Mouse (Mus musculus) left cerebral cortex, adult 2 months (tissue): Measurements from ENCODE around the gene Ubtd1. TPM values are rescaled to one million over a fixed set of nuclear protein-coding genes. Genes with fewer than 3 reads are reported as not detected.

Experiments used
- DNase-seq, 2 experiments: peaks; one replicate each; pipeline ENCODE4 v3.0.0; 2021 to 2022; ENCODE audit warnings: low spot score in 2 of 2, mixed read lengths in 1 of 2; ENCODE audit errors: extremely low spot score in 1 of 2
- H3K27ac ChIP-seq: fragments of 200-600 bp; 2 replicates; pipeline ENCODE4 v1.8.1; 2022
- H3K4me3 ChIP-seq: fragments of 200-600 bp; 2 replicates; pipeline ENCODE4 v1.8.1; 2022
- CTCF ChIP-seq: fragments of 200-600 bp; IDR thresholded peaks from 2 replicates; pipeline ENCODE4 v1.8.1; 2022; ENCODE audit warnings: antibody characterized with exemption, mild to moderate bottlenecking, moderate library complexity
- intact Hi-C: fragments of 180-260 bp; cut with DNase I; formaldehyde crosslinking; loops from one replicate; pipeline ENCODE4 v1.15.1; 2025
- total RNA-seq, 2 experiments: library from RNA; stranded (reverse); gene quantifications; 2 replicates each; pipeline ENCODE4 v1.2.3; 2021

Gene Ubtd1
- total RNA-seq, 2 experiments from 2014 or later, result 10.9 to 12.1 TPM

- intact Hi-C loops, result no loop called here
- Histone ChIP-seq H3K27ac (no peak overlapping the region), H3K4me3 (no peak overlapping the region)
- DNase-seq, result no peak
- no peak for TF ChIP-seq CTCF
These were observed 72.7 kb downstream of the Ubtd1 start for GRCm38 (mm10) chr19:42054255-42054654.

GRCm38 (mm10) chr19:42055881-42056280 is 74.3 kb downstream of the Ubtd1 start:
- no peak for DNase-seq
- H3K27ac ChIP-seq, result no peak overlapping the region
- intact Hi-C loops, result no loop called here
- TF ChIP-seq CTCF, result no peak
- H3K4me3 ChIP-seq, result no peak overlapping the region

- no peak for DNase-seq
- no peak overlapping the region for H3K4me3 ChIP-seq
- intact Hi-C loops, result no loop called here
- no peak overlapping the region for H3K27ac ChIP-seq
- no peak for TF ChIP-seq CTCF
These were observed 75.3 kb downstream of the Ubtd1 start for GRCm38 (mm10) chr19:42056719-42057409.

GRCm38 (mm10) chr19:42058426-42058825 is 76.9 kb downstream of the Ubtd1 start:
- H3K27ac ChIP-seq, result no peak overlapping the region
- DNase-seq, result no peak
- no peak for TF ChIP-seq CTCF
- no peak overlapping the region for H3K4me3 ChIP-seq
- intact Hi-C loops, result no loop called here

- DNase-seq, result no peak
- intact Hi-C loops, result no loop called here
- Histone ChIP-seq H3K4me3 (no peak overlapping the region), H3K27ac (no peak overlapping the region)
- TF ChIP-seq CTCF, result no peak
These were observed 79.9 kb downstream of the Ubtd1 start for GRCm38 (mm10) chr19:42061443-42061842.

- H3K27ac ChIP-seq, result no peak overlapping the region
- intact Hi-C loops, result loop anchor here (1.0 kb wide), 1 partner anchor 33 kb away; the partner anchor contains the start of gene Ankrd2
- H3K4me3 ChIP-seq, result no peak overlapping the region
- no peak for TF ChIP-seq CTCF
- DNase-seq, result no peak
These were observed 87.1 kb downstream of the Ubtd1 start for GRCm38 (mm10) chr19:42068441-42069240.

GRCm38 (mm10) chr19:42069241-42069525 is 87.6 kb downstream of the Ubtd1 start:
- peak; percentile 71 for TF ChIP-seq CTCF
- no peak overlapping the region for H3K4me3 ChIP-seq
- no peak overlapping the region for H3K27ac ChIP-seq
- intact Hi-C loops, result loop anchor here (1.0 kb wide), 1 partner anchor 34 kb away; the partner anchor contains the start of gene Ankrd2
- DNase-seq, result no peak

- intact Hi-C loops, result no loop called here
- peak; percentile 33 for TF ChIP-seq CTCF
- no peak overlapping the region for H3K4me3 ChIP-seq
- DNase-seq, result no peak
- no peak overlapping the region for H3K27ac ChIP-seq
These were observed 89.7 kb downstream of the Ubtd1 start for GRCm38 (mm10) chr19:42071221-42071620.

- intact Hi-C loops, result no loop called here
- no peak overlapping the region for H3K4me3 ChIP-seq
- no peak for DNase-seq
- no peak overlapping the region for H3K27ac ChIP-seq
- TF ChIP-seq CTCF, result no peak
These were observed 90.5 kb downstream of the Ubtd1 start for GRCm38 (mm10) chr19:42071886-42072608.

- no peak for TF ChIP-seq CTCF
- intact Hi-C loops, result no loop called here
- DNase-seq, result no peak
- H3K4me3 ChIP-seq, result no peak overlapping the region
- no peak overlapping the region for H3K27ac ChIP-seq
These were observed 91.2 kb downstream of the Ubtd1 start for GRCm38 (mm10) chr19:42072802-42073201.

- TF ChIP-seq CTCF, result no peak
- H3K4me3 ChIP-seq, result no peak overlapping the region
- intact Hi-C loops, result no loop called here
These were observed 93.5 kb downstream of the Ubtd1 start for GRCm38 (mm10) chr19:42075051-42075450.

GRCm38 (mm10) chr19:42075992-42076391 is 94.4 kb downstream of the Ubtd1 start:
- TF ChIP-seq CTCF, result no peak
- Histone ChIP-seq H3K4me3 (no peak overlapping the region), H3K27ac (no peak overlapping the region)
- intact Hi-C loops, result no loop called here
- no peak for DNase-seq

More at GRCm38 (mm10) chr19:42075051-42075450, 93.5 kb downstream of the Ubtd1 start:
- no peak for DNase-seq
- H3K27ac ChIP-seq, result no peak overlapping the region
